18 mouse cellular contexts compared by ENCODE assay signal in genomic region chr17:34188986-34189385, GRCm38 (mm10). TPM values are rescaled to one million over a fixed set of nuclear protein-coding genes. Genes with fewer than 3 reads are reported as not detected.
DNase-seq lines count a peak whose midpoint lies in the region; ATAC-seq and TF ChIP-seq lines count a peak whose summit lies in the region.
"Had no signal": no experiment of that assay in that cellular context is flagged by ENCODE, and none has a peak within 500 bp of the region (broad histone marks: within the 10 kb centered on the region; RNA-seq: fewer than 3 reads in every experiment).

No protein-coding gene starts in this region.

- no peak for TF ChIP-seq POLR2A in thymus, adult 2 months (IDR thresholded peaks at IDR 0.05; ENCODE audit: control insufficient read depth, extremely low read depth, insufficient read depth, low read length, poor library complexity)
- no peak for TF ChIP-seq POLR2A in small intestine, adult 2 months (IDR thresholded peaks at IDR 0.05; ENCODE audit: low read depth, low read length)

- no peaks in the 10 kb centered on the region for H3K9me3 ChIP-seq in intestine, postnatal 0 days (ENCODE audit: control insufficient read depth)
- no peaks in the 10 kb centered on the region for H3K9me3 ChIP-seq in intestine, embryonic 15.5 days
- H3K9me3 ChIP-seq: embryonic facial prominence, embryonic 10.5 days; forebrain, embryonic 13.5 days; hindbrain, embryonic 15.5 days had no signal

- H3K36me3 ChIP-seq in intestine, postnatal 0 days (ENCODE audit: control insufficient read depth, insufficient read depth), result no peaks in the 10 kb centered on the region; the same call in 1 of the 2 replicates
- H3K36me3 ChIP-seq in intestine, embryonic 15.5 days, result no peaks in the 10 kb centered on the region
- H3K36me3 ChIP-seq in thymus, adult 2 months (ENCODE audit: control insufficient read depth, insufficient read depth, low read length), result peaks cover 14% of the 10 kb centered on the region; the same call in 1 of the 2 replicates
- H3K36me3 ChIP-seq in small intestine, adult 2 months (ENCODE audit: control insufficient read depth, insufficient read depth, low read length), result peaks cover 40% of the 10 kb centered on the region
- H3K36me3 ChIP-seq: embryonic facial prominence, embryonic 10.5 days; hindbrain, embryonic 15.5 days had no signal

- H3K4me3 ChIP-seq in intestine, postnatal 0 days (ENCODE audit: low read depth, low read length), result no peak overlapping the region
- no peak overlapping the region for H3K4me3 ChIP-seq in intestine, embryonic 15.5 days (replicated peaks)
- peak overlapping the region; percentile 32 for H3K4me3 ChIP-seq in thymus, adult 2 months (ENCODE audit: control insufficient read depth, insufficient read depth, low read length)
- H3K4me3 ChIP-seq in brown adipose tissue, adult 24 weeks (ENCODE audit: insufficient read depth, low read depth, low read length), result peak overlapping the region; percentile 23; the same call in 1 of the 2 replicates
- peak overlapping the region; percentile 52 for H3K4me3 ChIP-seq in small intestine, adult 2 months (ENCODE audit: low read depth, low read length)

- no peaks in the 10 kb centered on the region; the same call in 1 of the 2 replicates for H3K4me1 ChIP-seq in intestine, postnatal 0 days (replicated peaks; ENCODE audit: control insufficient read depth, insufficient read depth, low read length)
- peaks cover 11% of the 10 kb centered on the region for H3K4me1 ChIP-seq in intestine, embryonic 15.5 days (replicated peaks)
- H3K4me1 ChIP-seq in thymus, adult 2 months (replicated peaks; ENCODE audit: control insufficient read depth, insufficient read depth, low read length), result peaks cover 37% of the 10 kb centered on the region
- H3K4me1 ChIP-seq in brown adipose tissue, adult 24 weeks (ENCODE audit: control insufficient read depth, insufficient read depth, insufficient read length, low read length), result peaks cover 5% of the 10 kb centered on the region; the same call in 1 of the 2 replicates
- peaks cover 33% of the 10 kb centered on the region for H3K4me1 ChIP-seq in small intestine, adult 2 months (ENCODE audit: control insufficient read depth, insufficient read depth, insufficient read length, low read length)

- H3K9ac ChIP-seq in intestine, postnatal 0 days (ENCODE audit: low read depth, low read length), result no peak overlapping the region
- no peak overlapping the region for H3K9ac ChIP-seq in intestine, embryonic 15.5 days
- H3K9ac ChIP-seq: forebrain, embryonic 13.5 days; forebrain, postnatal 0 days; hindbrain, embryonic 15.5 days had no signal

- 0 out of 2 replicates have a peak overlapping the region, but pooled peaks have one; percentile 10 for H3K4me2 ChIP-seq in intestine, postnatal 0 days (replicated peaks; ENCODE audit: low read depth)
- no peak overlapping the region for H3K4me2 ChIP-seq in intestine, embryonic 15.5 days (replicated peaks)

- WGBS in intestine, postnatal 0 days, result 84% methylated on average over 6 of the region's 6 CpGs
- WGBS in intestine, embryonic 15.5 days, result 74% methylated on average over 6 of the region's 6 CpGs
- WGBS in thymus, adult 2 months, result 40% methylated on average over 6 of the region's 6 CpGs
- WGBS in small intestine, adult 2 months, result 82% methylated on average over 6 of the region's 6 CpGs

- H3K27ac ChIP-seq in intestine, postnatal 0 days (ENCODE audit: low read depth, low read length), result no peak overlapping the region
- no peak overlapping the region for H3K27ac ChIP-seq in intestine, embryonic 15.5 days
- H3K27ac ChIP-seq in thymus, adult 2 months (ENCODE audit: control insufficient read depth, insufficient read depth, low read length), result peak overlapping the region; percentile 17; the same call in 1 of the 2 replicates
- no peak overlapping the region for H3K27ac ChIP-seq in brown adipose tissue, adult 24 weeks (replicated peaks; ENCODE audit: low read depth, low read length)
- H3K27ac ChIP-seq in small intestine, adult 2 months (ENCODE audit: insufficient read depth, low read depth, low read length), result 0 out of 2 replicates have a peak overlapping the region, but pooled peaks have one; percentile 2
- H3K27ac ChIP-seq: embryonic facial prominence, embryonic 10.5 days; forebrain, embryonic 13.5 days; hindbrain, embryonic 15.5 days had no signal

- no peaks in the 10 kb centered on the region for H3K27me3 ChIP-seq in intestine, postnatal 0 days (replicated peaks; ENCODE audit: control insufficient read depth, insufficient read depth, low read length)
- H3K27me3 ChIP-seq in intestine, embryonic 15.5 days (replicated peaks), result peaks cover 33% of the 10 kb centered on the region
- no peaks in the 10 kb centered on the region for H3K27me3 ChIP-seq in thymus, adult 2 months (ENCODE audit: control insufficient read depth, insufficient read depth, low read length)
- H3K27me3 ChIP-seq in small intestine, adult 2 months (ENCODE audit: control insufficient read depth, insufficient read depth, low read length), result no peaks in the 10 kb centered on the region

- no peak for TF ChIP-seq CTCF in intestine, postnatal 0 days (IDR thresholded peaks at IDR 0.05; ENCODE audit: low read depth)
- no peak for TF ChIP-seq CTCF in thymus, adult 2 months (IDR thresholded peaks at IDR 0.05; ENCODE audit: borderline replicate concordance, control insufficient read depth, extremely low read depth, insufficient read depth, low read length, poor library complexity)
- TF ChIP-seq CTCF in small intestine, adult 2 months (IDR thresholded peaks at IDR 0.05; ENCODE audit: extremely low read depth, insufficient read length, insufficient replicate concordance, low read depth, low read length), result no peak

- no peak for DNase-seq in thymus, adult 2 months
- DNase-seq in thymus, adult 18-20 months, result no peak
- DNase-seq in left cerebral cortex, adult 8-10 months (ENCODE audit: low spot score in 2 of 2), result no peak
- DNase-seq: adrenal gland, postnatal 10 days; cerebellum, adult 18-20 months; cerebellum, postnatal 10 days; forebrain, postnatal 0 days; gastrocnemius, postnatal 14 days; heart, postnatal 36 days had no signal

- no peak for ATAC-seq in intestine, postnatal 0 days
- no peak for ATAC-seq in intestine, embryonic 15.5 days
- ATAC-seq: forebrain, embryonic 13.5 days; forebrain, postnatal 0 days; inflammation-experienced regulatory T-cells, adult 6 months had no signal

RNA-seq across cellular contexts. Expression of gene Psmb9, which starts 1.4 kb away (rescaled TPM):
- polyA plus RNA-seq in intestine, postnatal 0 days (2015; fragmentation: Nextera tagmentation; extraction: Ambion mirVana), result 36.8 and 37.7 TPM in 2 replicates
- 9.3 and 9.4 TPM in 2 replicates for polyA plus RNA-seq in intestine, embryonic 15.5 days (2015; fragmentation: Nextera tagmentation; extraction: Ambion mirVana)
- polyA plus RNA-seq in thymus, adult 2 months (2012; rRNA removed), result 288 and 334 TPM in 2 replicates
- polyA plus RNA-seq in brown adipose tissue, adult 24 weeks (2012; ENCODE audit: insufficient read depth, insufficient read length, missing spikeins), result 17.4 and 34.6 TPM in 2 replicates
- 112 and 204 TPM in 2 replicates for polyA plus RNA-seq in small intestine, adult 2 months (2012; rRNA removed)
- 1 to 10 TPM; 2.6 to 3.2 (median 3.0) TPM for total RNA-seq in left cerebral cortex, adult 8-10 months (2022)

RNA-seq across cellular contexts. Expression of gene Tap1, which starts 1.6 kb away (rescaled TPM):
- polyA plus RNA-seq in intestine, postnatal 0 days (2015; fragmentation: Nextera tagmentation; extraction: Ambion mirVana), result 14.1 and 15.0 TPM in 2 replicates
- polyA plus RNA-seq in intestine, embryonic 15.5 days (2015; fragmentation: Nextera tagmentation; extraction: Ambion mirVana), result 6.2 and 6.9 TPM in 2 replicates
- 197 and 202 TPM in 2 replicates for polyA plus RNA-seq in thymus, adult 2 months (2012; rRNA removed)
- 5.5 and 6.9 TPM in 2 replicates for polyA plus RNA-seq in brown adipose tissue, adult 24 weeks (2012; ENCODE audit: insufficient read depth, insufficient read length, missing spikeins)
- 35.1 and 100 TPM in 2 replicates for polyA plus RNA-seq in small intestine, adult 2 months (2012; rRNA removed)
- 1 to 10 TPM; 3.0 to 8.6 (median 4.6) TPM for total RNA-seq in left cerebral cortex, adult 8-10 months (2022)

RNA-seq across cellular contexts. Expression of gene Psmb8, which starts 8.5 kb away (rescaled TPM):
- polyA plus RNA-seq in intestine, postnatal 0 days (2015; fragmentation: Nextera tagmentation; extraction: Ambion mirVana), result 82.4 and 86.4 TPM in 2 replicates
- polyA plus RNA-seq in intestine, embryonic 15.5 days (2015; fragmentation: Nextera tagmentation; extraction: Ambion mirVana), result 15.5 and 16.9 TPM in 2 replicates
- 656 and 705 TPM in 2 replicates for polyA plus RNA-seq in thymus, adult 2 months (2012; rRNA removed)
- 20.2 and 21.9 TPM in 2 replicates for polyA plus RNA-seq in brown adipose tissue, adult 24 weeks (2012; ENCODE audit: insufficient read depth, insufficient read length, missing spikeins)
- 135 and 293 TPM in 2 replicates for polyA plus RNA-seq in small intestine, adult 2 months (2012; rRNA removed)
- 10 to 100 TPM in 1 of 4 experiments, 1 to 10 TPM in 3; 4.0 to 12.1 (median 7.1) TPM for total RNA-seq in left cerebral cortex, adult 8-10 months (2022)

RNA-seq across cellular contexts. Expression of gene Tap2, which starts 14.3 kb away (rescaled TPM):
- polyA plus RNA-seq in intestine, postnatal 0 days (2015; fragmentation: Nextera tagmentation; extraction: Ambion mirVana), result 11.2 and 13.0 TPM in 2 replicates
- polyA plus RNA-seq in intestine, embryonic 15.5 days (2015; fragmentation: Nextera tagmentation; extraction: Ambion mirVana), result 5.3 and 5.6 TPM in 2 replicates
- 231 and 232 TPM in 2 replicates for polyA plus RNA-seq in thymus, adult 2 months (2012; rRNA removed)
- polyA plus RNA-seq in brown adipose tissue, adult 24 weeks (2012; ENCODE audit: insufficient read depth, insufficient read length, missing spikeins), result 23.5 and 27.7 TPM in 2 replicates
- polyA plus RNA-seq in small intestine, adult 2 months (2012; rRNA removed), result 30.4 and 66.1 TPM in 2 replicates
- total RNA-seq in left cerebral cortex, adult 8-10 months (2022), result 10 to 100 TPM; 10.2 to 18.0 (median 16.3) TPM

RNA-seq across cellular contexts. Expression of gene H2-DMb1, which starts 36.1 kb away (rescaled TPM):
- polyA plus RNA-seq in intestine, postnatal 0 days (2015; fragmentation: Nextera tagmentation; extraction: Ambion mirVana), result 5.1 and 6.4 TPM in 2 replicates
- polyA plus RNA-seq in intestine, embryonic 15.5 days (2015; fragmentation: Nextera tagmentation; extraction: Ambion mirVana), result 3.2 TPM in 2 replicates
- 130 and 197 TPM in 2 replicates for polyA plus RNA-seq in thymus, adult 2 months (2012; rRNA removed)
- polyA plus RNA-seq in brown adipose tissue, adult 24 weeks (2012; ENCODE audit: insufficient read depth, insufficient read length, missing spikeins), result 11.1 and 14.7 TPM in 2 replicates
- polyA plus RNA-seq in small intestine, adult 2 months (2012; rRNA removed), result 39.0 and 281 TPM in 2 replicates
- total RNA-seq in left cerebral cortex, adult 8-10 months (2022), result 1 to 10 TPM; 2.2 to 7.1 (median 3.5) TPM
- total RNA-seq: MEL had no signal
- polyA plus RNA-seq: forebrain, embryonic 13.5 days had no signal

Comparison
In these comparisons a context has a peak if more than half of its experiments do, and no peak if none do; other contexts are left out.
1. H3K27ac ChIP-seq: peak in thymus, adult 2 months (single experiment) and small intestine, adult 2 months (single experiment); none in intestine, postnatal 0 days (single experiment), intestine, embryonic 15.5 days (single experiment) and brown adipose tissue, adult 24 weeks (single experiment).
2. H3K4me3 ChIP-seq: peak in thymus, adult 2 months (single experiment), brown adipose tissue, adult 24 weeks (single experiment) and small intestine, adult 2 months (single experiment); none in intestine, postnatal 0 days (single experiment) and intestine, embryonic 15.5 days (single experiment).